Mouse (Mus musculus) neutrophil, adult 5-6 weeks (primary cell): ENCODE measurements at regions not wholly inside any gene's neighbourhood (a gene's known extent, or its start where the extent isn't known, plus 50 kb on each side); places are given as distances from the start of the nearest gene placed in this dataset.

Experiments
- ATAC-seq: fragments of 151-379, 151-347 bp; 2 replicates; pipeline ENCODE4 v1.8.0; 2017; ENCODE audit warnings: mild to moderate bottlenecking, moderate TSS enrichment; ENCODE audit not compliant: insufficient number of reproducible peaks, poor library complexity, low FRiP score, severe bottlenecking; ENCODE audit errors: extremely low read depth

- ATAC-seq, result no peak
These were observed 303.9 kb upstream of the Gm21798 start for GRCm38 (mm10) chr15:64513501-64514097.

GRCm38 (mm10) chr15:64515179-64515578, 302.3 kb upstream of the Gm21798 start:
- ATAC-seq, result no peak

- no peak for ATAC-seq
These were observed 298.3 kb upstream of the Gm21798 start for GRCm38 (mm10) chr15:64519207-64519628.

- ATAC-seq, result no peak
These were observed 296.9 kb upstream of the Gm21798 start for GRCm38 (mm10) chr15:64520568-64520967.

DNA sequence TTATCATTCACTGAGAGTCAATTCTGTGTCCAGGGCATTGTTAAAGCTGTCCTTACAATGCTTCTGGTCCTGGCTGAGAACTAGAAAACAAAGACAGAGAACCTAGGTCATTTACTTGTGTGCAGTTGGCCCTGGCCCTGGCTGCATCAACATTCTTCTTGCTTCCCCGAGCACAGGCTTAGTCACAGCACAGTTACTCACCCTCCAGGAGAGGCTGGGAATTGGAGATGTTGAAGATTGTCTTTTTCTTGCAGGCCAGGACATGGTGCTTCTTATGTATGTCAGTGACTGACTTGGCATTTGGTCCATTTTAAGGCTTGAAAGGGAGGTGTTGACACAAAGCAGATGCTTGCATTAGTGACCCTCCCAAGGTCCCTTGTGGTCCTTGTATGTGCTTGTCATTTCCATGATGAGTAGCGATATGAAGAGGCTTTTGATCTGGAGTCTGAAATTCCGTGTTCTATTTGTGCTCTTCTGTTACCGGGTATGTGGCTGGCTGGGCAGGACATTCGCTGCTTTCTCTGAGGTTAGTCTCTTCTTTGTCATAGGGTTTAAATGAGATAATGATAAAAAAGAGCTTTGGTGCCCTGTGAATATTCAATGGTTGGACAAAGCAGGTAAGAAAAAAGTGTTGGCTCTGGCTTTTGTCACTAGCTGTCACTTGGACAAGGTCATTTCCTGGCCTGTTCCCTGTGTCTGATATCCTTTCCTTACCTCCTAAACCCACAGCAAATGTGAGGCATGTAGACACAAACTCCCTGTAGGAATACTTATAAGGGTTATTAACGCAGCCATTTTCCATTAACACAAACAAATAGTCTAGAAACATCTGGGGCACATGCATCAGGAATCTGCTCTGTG, 285.0 kb upstream of the Gm21798 start:
- no peak for ATAC-seq

GRCm38 (mm10) chr15:64533169-64533795, 284.2 kb upstream of the Gm21798 start:
- ATAC-seq, result no peak

DNA sequence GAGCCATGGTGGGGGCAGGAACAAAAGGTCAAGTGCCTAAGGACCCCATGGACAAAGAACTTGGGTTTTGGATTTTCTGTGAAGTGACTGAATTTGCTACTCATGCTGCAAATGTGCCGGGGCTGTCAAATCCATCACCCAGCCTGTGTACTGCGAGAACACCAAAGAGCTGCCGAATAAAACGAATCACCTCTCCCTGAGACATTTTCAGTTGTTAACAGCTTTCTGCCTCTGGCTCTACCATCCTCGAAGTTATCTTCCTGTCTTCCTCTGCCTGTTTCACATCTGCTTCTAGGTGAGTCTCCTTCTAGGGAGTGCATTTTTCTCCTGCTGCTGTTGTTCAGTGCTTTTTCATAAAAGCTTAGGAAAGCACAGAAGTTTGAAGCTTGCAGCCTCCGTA, 283.3 kb upstream of the Gm21798 start:
- ATAC-seq, result no peak

DNA sequence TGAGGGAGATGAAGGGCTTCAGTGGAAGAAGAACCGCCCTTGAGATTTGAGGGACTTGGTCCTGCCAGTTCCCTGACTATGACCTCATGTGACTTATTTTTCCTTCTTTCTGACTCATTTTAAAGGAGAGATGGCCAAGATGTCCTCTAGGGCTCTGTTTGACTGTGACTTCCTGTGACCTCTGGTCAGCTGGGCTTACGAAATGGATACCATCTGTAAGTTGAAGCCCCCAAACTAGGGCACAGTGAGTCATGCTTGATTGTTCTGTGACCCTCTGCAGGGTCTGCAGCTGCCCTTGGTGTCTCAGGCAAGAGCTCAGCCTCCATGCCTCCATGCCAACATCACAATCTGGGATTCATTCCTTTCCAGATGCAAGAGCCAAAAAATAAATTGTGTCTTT, 282.3 kb upstream of the Gm21798 start:
- no peak for ATAC-seq

DNA sequence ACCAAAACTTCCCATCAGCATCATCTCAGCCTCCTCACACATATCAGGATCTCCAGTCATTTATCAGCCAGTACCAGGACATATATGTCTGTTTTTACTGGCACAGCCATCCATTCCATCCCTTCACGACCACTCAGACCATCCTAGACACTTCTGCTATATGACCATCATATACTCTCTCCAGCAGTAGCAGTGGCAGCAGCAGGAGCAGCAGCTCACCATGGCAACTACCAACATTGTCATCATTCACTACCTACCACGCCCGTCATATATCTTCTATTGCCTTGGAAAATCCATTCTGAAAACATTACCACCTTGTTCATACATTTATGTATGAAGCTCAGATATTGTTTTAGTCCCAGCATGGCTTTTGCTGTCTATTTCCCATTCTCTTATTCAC, 276.1 kb upstream of the Gm21798 start:
- no peak for ATAC-seq

GRCm38 (mm10) chr15:64542250-64542901, 275.1 kb upstream of the Gm21798 start:
- no peak for ATAC-seq

- no peak for ATAC-seq
These were observed 274.6 kb upstream of the Gm21798 start for GRCm38 (mm10) chr15:64542908-64543307.

GRCm38 (mm10) chr15:64546035-64546434, 271.5 kb upstream of the Gm21798 start:
- ATAC-seq, result no peak

DNA sequence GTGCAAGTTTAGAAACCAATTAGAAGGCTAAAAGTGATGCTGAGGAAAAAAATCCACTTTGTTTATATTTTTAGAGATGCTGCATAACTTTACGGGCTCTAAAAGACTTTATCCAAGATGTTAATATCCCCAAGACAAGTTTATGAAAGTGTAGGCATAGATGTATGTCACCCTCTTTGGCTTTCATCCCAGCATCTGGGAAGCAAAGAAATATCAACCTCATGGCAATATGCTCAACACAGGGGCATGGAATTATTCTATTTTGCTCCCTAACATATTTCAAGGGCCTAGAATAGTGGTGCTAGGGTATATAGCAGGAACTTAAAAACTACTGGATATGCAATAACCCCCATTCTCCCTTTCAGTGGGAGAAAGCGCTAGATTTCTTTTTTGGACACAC, 260.0 kb upstream of the Gm21798 start:
- ATAC-seq, result no peak

DNA sequence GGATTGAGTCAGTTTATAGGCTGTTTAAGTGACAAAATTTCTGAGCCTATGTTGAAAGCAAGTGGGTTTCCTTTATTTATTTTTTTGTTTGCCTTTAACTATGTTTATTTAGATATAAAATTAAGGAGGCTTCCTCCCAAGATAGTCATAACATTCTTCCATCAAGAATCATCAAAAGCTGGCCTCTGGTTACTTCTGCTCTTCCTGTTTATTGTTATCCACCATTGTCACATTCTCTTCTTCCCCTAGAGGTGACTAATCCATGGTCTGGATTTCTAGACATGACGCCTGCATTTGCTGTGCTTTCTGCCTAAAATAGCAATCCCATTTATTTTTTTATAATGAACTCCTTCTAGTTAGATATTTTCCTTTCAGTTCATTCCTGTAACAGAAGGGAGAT, 259.3 kb upstream of the Gm21798 start:
- ATAC-seq, result no peak

- no peak for ATAC-seq
These were observed 254.9 kb upstream of the Gm21798 start for GRCm38 (mm10) chr15:64562431-64563111.

DNA sequence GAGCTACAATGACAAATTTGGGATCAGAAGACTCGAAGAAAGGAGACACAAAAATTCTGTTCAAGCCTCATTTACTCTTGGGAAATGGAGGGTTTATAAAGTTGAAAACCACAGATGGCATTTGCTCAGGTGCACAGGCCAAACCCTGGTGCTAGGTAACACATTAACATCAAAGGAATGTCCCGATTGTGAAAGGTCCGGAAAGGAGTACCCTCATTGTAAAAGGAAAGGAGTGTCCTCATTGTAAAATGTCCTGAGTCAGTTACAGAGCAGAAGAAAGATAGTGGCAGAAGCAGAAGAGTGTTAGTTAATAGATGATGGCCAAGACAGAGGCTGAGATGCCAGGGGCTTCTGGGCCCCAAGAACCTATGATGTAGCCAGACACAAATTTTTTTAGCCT, 252.8 kb upstream of the Gm21798 start:
- no peak for ATAC-seq

DNA sequence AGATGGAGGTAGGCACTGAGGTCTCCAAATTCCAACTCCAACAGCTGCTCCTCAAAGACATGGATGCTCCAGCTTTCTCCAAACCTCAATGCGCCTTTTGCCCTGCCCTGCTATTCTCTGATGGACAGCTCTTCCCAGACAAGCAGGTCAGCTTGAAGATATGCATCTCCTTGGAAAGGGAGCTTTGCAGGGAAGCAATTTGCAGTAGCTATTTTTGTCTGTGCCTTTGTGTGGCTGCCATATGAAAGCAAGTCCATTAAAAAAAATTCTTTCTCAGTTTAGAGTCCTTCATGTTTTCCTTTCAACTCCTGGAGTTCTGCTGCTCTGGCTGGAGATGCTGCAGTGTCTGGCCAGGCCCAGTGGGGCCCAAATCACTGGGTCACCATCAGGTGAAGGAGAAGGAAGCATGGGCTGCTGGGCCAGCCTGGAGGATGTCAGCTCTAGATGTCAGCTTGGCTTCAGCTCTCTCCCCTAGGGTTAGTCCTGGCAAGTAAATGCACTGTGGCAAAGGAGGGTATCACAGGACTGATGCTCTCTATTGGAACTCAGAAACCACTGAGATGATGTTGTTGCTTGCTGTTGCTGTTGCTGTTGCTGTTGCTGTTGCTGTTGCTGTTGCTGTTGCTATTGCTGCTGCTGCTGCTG, 240.5 kb upstream of the Gm21798 start:
- no peak for ATAC-seq

DNA sequence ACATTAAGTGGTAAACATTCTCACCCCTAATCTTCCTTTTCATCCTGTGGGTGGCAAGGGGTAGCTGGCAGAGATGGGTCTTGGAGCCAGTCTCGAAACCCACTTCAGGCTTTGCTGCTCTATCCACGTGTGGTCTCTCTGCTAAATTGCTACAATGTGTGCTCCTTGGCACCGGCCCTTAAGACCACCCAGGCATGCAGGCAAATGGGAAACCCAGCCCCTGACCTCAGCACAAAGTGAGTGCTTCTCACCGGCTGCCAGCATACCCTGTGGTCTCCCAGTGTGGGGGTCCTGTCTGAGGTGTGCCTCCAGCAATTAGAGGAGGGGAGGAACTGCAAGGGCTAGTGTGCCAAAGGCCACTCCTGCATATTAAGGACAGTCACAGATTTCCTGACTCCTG, 238.5 kb upstream of the Gm21798 start:
- no peak for ATAC-seq

GRCm38 (mm10) chr15:64580481-64580880, 237.0 kb upstream of the Gm21798 start:
- ATAC-seq, result no peak
